Mouse (Mus musculus): Measurements from ENCODE around the gene Clip1. TPM values are rescaled to one million over a fixed set of nuclear protein-coding genes. Genes with fewer than 3 reads are reported as not detected.

The Clip1 gene
- total and polyA plus RNA-seq, 2 experiments from 2014 or later, result 73.1 to 77.5 TPM

DNA sequence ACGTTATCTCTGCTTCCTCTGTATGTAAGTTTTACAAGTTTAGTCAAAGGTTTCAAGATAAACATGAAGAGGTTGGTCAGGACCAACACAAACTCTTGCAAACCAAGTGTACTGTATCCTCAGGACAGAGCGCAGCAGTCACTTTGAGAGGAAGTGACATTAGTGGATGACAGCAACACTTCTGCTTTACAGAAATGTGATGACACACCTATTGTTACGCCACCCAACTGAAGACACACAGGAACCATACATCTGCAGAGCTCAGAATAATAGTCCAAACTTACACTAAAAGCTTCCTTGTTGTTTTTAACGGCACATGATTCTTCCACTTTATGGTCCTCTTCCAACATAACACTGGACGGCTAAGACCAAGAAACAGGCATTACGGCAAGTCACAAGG lies 29.4 kb upstream of the Clip1 start:
- no peak for DNase-seq (ENCODE audit: low spot score)
- Histone ChIP-seq H3K4me1 (ENCODE audit: insufficient read depth, low read length) (no peaks in the 10 kb centered on the region), H3K4me2 (ENCODE audit: low read depth, low read length, poor library complexity, severe bottlenecking) (no peak overlapping the region), H3K4me3 (ENCODE audit: low read depth, low read length) (no peak overlapping the region), H3K27me3 (ENCODE audit: insufficient read depth, low read length) (no peaks in the 10 kb centered on the region), H3K36me3 (ENCODE audit: insufficient read depth, low read length) (peaks cover 54% of the 10 kb centered on the region), H3K9me3 (ENCODE audit: low read length) (no peaks in the 10 kb centered on the region), H3K9ac (replicated peaks; ENCODE audit: low read length, poor library complexity, severe bottlenecking) (no peak overlapping the region), H3K27ac (ENCODE audit: low read depth, low read length) (no peak overlapping the region)
- WGBS, result 95% methylated on average over 6 of the region's 6 CpGs
- no peak for TF ChIP-seq CTCF (IDR thresholded peaks at IDR 0.05)
- ATAC-seq (ENCODE audit: low FRiP score), result no peak

DNA sequence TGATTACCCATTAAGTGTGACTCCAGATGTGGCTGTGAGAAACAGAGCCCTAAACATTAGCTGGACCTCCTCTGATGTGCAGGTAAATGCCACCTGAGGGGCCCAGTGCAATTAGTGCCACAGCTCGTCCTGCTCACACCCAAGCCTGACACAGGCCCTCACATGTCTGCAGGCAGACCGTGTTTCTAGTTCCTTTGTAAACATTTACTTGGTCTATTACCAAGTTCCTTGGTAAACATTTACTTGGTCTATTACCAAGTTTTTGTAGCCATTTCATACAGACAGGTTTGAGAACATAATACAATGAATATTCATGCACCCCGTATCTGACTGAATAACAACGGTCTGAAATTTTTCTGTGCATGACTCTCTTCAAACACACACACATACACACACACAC lies 25.2 kb upstream of the Clip1 start:
- TF ChIP-seq CTCF (IDR thresholded peaks at IDR 0.05), result no peak
- Histone ChIP-seq H3K27me3 (ENCODE audit: insufficient read depth, low read length) (no peaks in the 10 kb centered on the region), H3K4me1 (ENCODE audit: insufficient read depth, low read length) (no peaks in the 10 kb centered on the region), H3K4me3 (ENCODE audit: low read depth, low read length) (no peak overlapping the region), H3K9ac (replicated peaks; ENCODE audit: low read length, poor library complexity, severe bottlenecking) (no peak overlapping the region), H3K27ac (ENCODE audit: low read depth, low read length) (no peak overlapping the region), H3K9me3 (ENCODE audit: low read length) (no peaks in the 10 kb centered on the region), H3K4me2 (ENCODE audit: low read depth, low read length, poor library complexity, severe bottlenecking) (no peak overlapping the region), H3K36me3 (ENCODE audit: insufficient read depth, low read length) (peaks cover 75% of the 10 kb centered on the region)
- no peak for DNase-seq (ENCODE audit: low spot score)
- WGBS, result 91% methylated on average over 4 of the region's 4 CpGs
- no peak for ATAC-seq (ENCODE audit: low FRiP score)

DNA sequence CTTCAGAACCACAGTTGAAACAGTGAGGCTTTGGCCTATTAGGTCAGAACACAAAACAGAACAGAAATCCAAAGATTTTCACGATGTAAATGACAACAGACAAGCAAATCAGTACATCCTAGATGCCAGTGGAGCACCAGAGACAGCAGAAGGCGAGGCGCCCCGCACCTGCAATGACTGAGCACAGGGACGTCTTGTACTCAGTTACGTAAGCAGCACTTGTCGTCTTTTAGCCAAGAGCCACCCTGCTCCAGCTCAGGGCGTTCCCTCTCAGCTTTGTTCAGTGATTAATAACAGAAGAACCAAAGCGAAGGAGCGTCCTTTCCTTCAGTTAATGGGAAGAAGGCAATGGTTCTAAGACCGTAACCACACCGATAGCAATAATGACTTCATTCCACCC lies 24.2 kb upstream of the Clip1 start:
- WGBS, result 94% methylated on average over 12 of the region's 12 CpGs
- no peak for ATAC-seq (ENCODE audit: low FRiP score)
- no peaks in the 10 kb centered on the region for H3K9me3 ChIP-seq (ENCODE audit: low read length)

DNA sequence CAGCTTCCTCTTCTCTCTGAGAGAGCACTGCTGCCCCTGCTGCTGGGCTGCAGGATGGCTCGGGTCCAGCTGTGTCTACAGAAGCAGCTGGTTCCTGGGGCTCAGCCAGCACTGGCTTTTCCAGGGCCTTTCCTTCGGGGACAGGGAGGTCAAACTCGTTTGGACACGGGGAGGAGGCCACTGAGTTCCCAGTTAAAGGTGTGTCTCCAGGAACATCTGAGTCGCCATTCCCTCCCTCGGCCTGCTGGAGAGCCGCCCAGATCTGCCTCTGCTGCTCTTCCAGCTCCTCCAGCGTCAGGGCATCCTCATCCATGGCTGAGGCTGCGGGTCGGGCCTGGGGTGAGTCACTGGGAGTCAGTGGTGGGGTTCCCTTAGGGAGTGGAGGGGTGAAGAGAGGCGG lies 16.2 kb upstream of the Clip1 start:
- H3K4me1 ChIP-seq (ENCODE audit: insufficient read depth, low read length), result no peaks in the 10 kb centered on the region
- no peak overlapping the region for H3K27ac ChIP-seq (ENCODE audit: low read depth, low read length)
- H3K36me3 ChIP-seq (ENCODE audit: insufficient read depth, low read length), result peaks cover 49% of the 10 kb centered on the region
- 69% methylated on average over 11 of the region's 11 CpGs for WGBS
- H3K9ac ChIP-seq (replicated peaks; ENCODE audit: low read length, poor library complexity, severe bottlenecking), result no peak overlapping the region
- H3K4me3 ChIP-seq (ENCODE audit: low read depth, low read length), result no peak overlapping the region
- H3K4me2 ChIP-seq (ENCODE audit: low read depth, low read length, poor library complexity, severe bottlenecking), result no peak overlapping the region
- TF ChIP-seq CTCF (IDR thresholded peaks at IDR 0.05), result 0 out of 2 replicates have a peak, but pooled peaks have one; percentile 12
- no peaks in the 10 kb centered on the region for H3K27me3 ChIP-seq (ENCODE audit: insufficient read depth, low read length)
- DNase-seq (ENCODE audit: low spot score), result peak; percentile 66
- no peaks in the 10 kb centered on the region for H3K9me3 ChIP-seq (ENCODE audit: low read length)
- no peak for ATAC-seq (ENCODE audit: low FRiP score)

More for the DNA sequence above, 24.2 kb upstream of the Clip1 start:
- DNase-seq (ENCODE audit: low spot score), result no peak
- peaks cover 73% of the 10 kb centered on the region for H3K36me3 ChIP-seq (ENCODE audit: insufficient read depth, low read length)
- H3K9ac ChIP-seq (replicated peaks; ENCODE audit: low read length, poor library complexity, severe bottlenecking), result no peak overlapping the region
- H3K27ac ChIP-seq (ENCODE audit: low read depth, low read length), result no peak overlapping the region
- no peak overlapping the region for H3K4me3 ChIP-seq (ENCODE audit: low read depth, low read length)
- no peak for TF ChIP-seq CTCF (IDR thresholded peaks at IDR 0.05)
- no peak overlapping the region for H3K4me2 ChIP-seq (ENCODE audit: low read depth, low read length, poor library complexity, severe bottlenecking)
- H3K27me3 ChIP-seq (ENCODE audit: insufficient read depth, low read length), result no peaks in the 10 kb centered on the region
- H3K4me1 ChIP-seq (ENCODE audit: insufficient read depth, low read length), result no peaks in the 10 kb centered on the region

DNA sequence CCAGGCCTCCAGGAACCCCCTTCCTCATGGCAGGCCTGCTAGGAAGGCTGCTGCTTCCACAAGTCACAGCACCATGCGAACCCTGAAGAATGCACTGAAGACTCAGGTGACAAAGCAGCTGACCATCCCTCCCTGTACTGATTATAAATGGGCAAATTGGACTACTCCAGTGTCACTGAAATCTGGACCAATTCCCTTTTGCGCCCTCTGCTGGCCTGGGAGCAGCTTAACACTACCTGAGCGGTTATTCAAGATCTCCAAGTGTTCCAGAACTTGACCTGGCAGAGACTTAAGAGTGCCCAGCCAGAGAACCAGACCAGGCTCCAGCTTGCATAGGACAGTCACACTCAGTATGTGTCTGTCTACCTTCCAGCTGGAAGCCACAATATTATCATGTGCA lies 14.8 kb upstream of the Clip1 start:
- WGBS, result 24% methylated on average over 3 of the region's 3 CpGs
- peaks cover 43% of the 10 kb centered on the region for H3K36me3 ChIP-seq (ENCODE audit: insufficient read depth, low read length)
- no peak for ATAC-seq (ENCODE audit: low FRiP score)

DNA sequence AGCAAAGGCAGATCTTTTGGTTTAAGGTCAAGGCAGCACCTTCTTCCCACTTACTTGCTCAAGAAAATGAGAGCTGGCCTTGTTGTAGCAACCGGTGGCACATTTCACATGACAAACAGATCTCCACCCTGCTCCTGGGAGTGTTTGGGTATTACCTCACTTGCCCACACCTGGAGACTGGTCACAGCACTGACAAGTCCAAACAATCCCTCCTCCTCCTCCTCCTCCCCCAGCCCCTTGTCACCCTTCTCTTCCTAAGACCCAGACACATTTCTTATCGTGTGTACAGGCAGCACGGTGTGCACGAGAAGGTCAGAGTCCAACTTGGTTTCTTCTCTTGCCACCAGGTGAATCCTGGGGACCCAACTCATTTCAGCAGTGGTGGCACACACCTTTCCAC lies 12.5 kb upstream of the Clip1 start:
- 87% methylated on average over 4 of the region's 4 CpGs for WGBS

More for the DNA sequence above, 14.8 kb upstream of the Clip1 start:
- TF ChIP-seq CTCF (IDR thresholded peaks at IDR 0.05), result peak; percentile 87
- Histone ChIP-seq H3K4me2 (ENCODE audit: low read depth, low read length, poor library complexity, severe bottlenecking) (no peak overlapping the region), H3K4me3 (ENCODE audit: low read depth, low read length) (no peak overlapping the region), H3K4me1 (ENCODE audit: insufficient read depth, low read length) (no peaks in the 10 kb centered on the region), H3K27ac (ENCODE audit: low read depth, low read length) (no peak overlapping the region), H3K27me3 (ENCODE audit: insufficient read depth, low read length) (no peaks in the 10 kb centered on the region), H3K9ac (replicated peaks; ENCODE audit: low read length, poor library complexity, severe bottlenecking) (no peak overlapping the region), H3K9me3 (ENCODE audit: low read length) (no peaks in the 10 kb centered on the region)
- DNase-seq (ENCODE audit: low spot score), result peak; percentile 84

More for the DNA sequence above, 12.5 kb upstream of the Clip1 start:
- H3K36me3 ChIP-seq (ENCODE audit: insufficient read depth, low read length), result peaks cover 23% of the 10 kb centered on the region
- DNase-seq (ENCODE audit: low spot score) (no peak), ATAC-seq (ENCODE audit: low FRiP score) (no peak)
- H3K27me3 ChIP-seq (ENCODE audit: insufficient read depth, low read length), result no peaks in the 10 kb centered on the region
- H3K4me1 ChIP-seq (ENCODE audit: insufficient read depth, low read length), result no peaks in the 10 kb centered on the region
- no peak overlapping the region for H3K9ac ChIP-seq (replicated peaks; ENCODE audit: low read length, poor library complexity, severe bottlenecking)
- no peak overlapping the region for H3K27ac ChIP-seq (ENCODE audit: low read depth, low read length)
- no peaks in the 10 kb centered on the region for H3K9me3 ChIP-seq (ENCODE audit: low read length)
- no peak overlapping the region for H3K4me2 ChIP-seq (ENCODE audit: low read depth, low read length, poor library complexity, severe bottlenecking)
- no peak overlapping the region for H3K4me3 ChIP-seq (ENCODE audit: low read depth, low read length)
- TF ChIP-seq CTCF (IDR thresholded peaks at IDR 0.05), result no peak

Data from midbrain, postnatal 0 days (tissue).